Mouse (Mus musculus) ES-E14 (cell line): Measurements from ENCODE around the gene AI413582. TPM values are rescaled to one million over a fixed set of nuclear protein-coding genes. Genes with fewer than 3 reads are reported as not detected.

ENCODE experiments used
- DNase-seq: peaks from one replicate; pipeline ENCODE4 v3.0.0-alpha.2; 2013; ENCODE audit warnings: low read depth, low spot score
- H3K27ac ChIP-seq: 2 replicates; pipeline ENCODE4 v1.5.1; 2012; ENCODE audit warnings: low read depth, mild to moderate bottlenecking, low read length, moderate library complexity, mixed read lengths; ENCODE audit not compliant: poor library complexity, insufficient read depth, severe bottlenecking
- H3K36me3 ChIP-seq: 2 replicates; pipeline ENCODE4 v1.6.1; 2012; ENCODE audit warnings: mild to moderate bottlenecking, low read length, moderate library complexity, mixed read lengths; ENCODE audit not compliant: control insufficient read depth, poor library complexity, insufficient read depth, severe bottlenecking
- H3K4me1 ChIP-seq, 2 experiments: fragments of 150-350 bp in 1 of 2; sonication (generic) in 1 of 2; 2 replicates each; pipeline ENCODE4 v1.6.1; 2012; ENCODE audit warnings: low read length in 2 of 2, mild to moderate bottlenecking in 1 of 2, mixed read lengths in 1 of 2; ENCODE audit not compliant: control insufficient read depth in 2 of 2, insufficient read depth in 2 of 2, poor library complexity in 1 of 2
- H3K4me3 ChIP-seq, 2 experiments: fragments of 150-350 bp in 1 of 2; sonication (generic) in 1 of 2; 2 replicates each; pipeline ENCODE4 v1.5.1; 2012; ENCODE audit warnings: low read length in 2 of 2, low read depth in 1 of 2, mild to moderate bottlenecking in 1 of 2, mixed read lengths in 1 of 2; ENCODE audit not compliant: insufficient read depth in 1 of 2, poor library complexity in 1 of 2, severe bottlenecking in 1 of 2
- H3K9ac ChIP-seq: 2 replicates; pipeline ENCODE4 v1.6.1; 2012; ENCODE audit warnings: low read depth, mild to moderate bottlenecking, low read length, mixed read lengths; ENCODE audit not compliant: poor library complexity, insufficient read depth, severe bottlenecking
- H3K9me3 ChIP-seq: fragments of 150-350 bp; sonication (generic); 2 replicates; pipeline ENCODE4 v1.6.1; 2012; ENCODE audit warnings: low read depth, mild to moderate bottlenecking, low read length; ENCODE audit not compliant: control insufficient read depth, insufficient read depth
- CHD2 ChIP-seq: IDR thresholded peaks from 2 replicates; pipeline ENCODE4 v1.6.1; 2014; ENCODE audit warnings: mild to moderate bottlenecking, low read depth, low read length, inconsistent platforms
- HCFC1 ChIP-seq: IDR thresholded peaks from 2 replicates; pipeline ENCODE4 v1.6.1; 2012; ENCODE audit warnings: low read length, inconsistent platforms, borderline replicate concordance; ENCODE audit not compliant: insufficient read depth
- MAFK ChIP-seq: IDR thresholded peaks from 2 replicates; pipeline ENCODE4 v1.6.1; 2014; ENCODE audit warnings: mild to moderate bottlenecking, low read depth, low read length, inconsistent platforms; ENCODE audit not compliant: insufficient read depth
- ZC3H11A ChIP-seq: IDR thresholded peaks from 2 replicates; pipeline ENCODE4 v1.6.1; 2012; ENCODE audit warnings: low read depth, mild to moderate bottlenecking, inconsistent platforms, low read length, borderline replicate concordance
- ZNF384 ChIP-seq: IDR thresholded peaks from 2 replicates; pipeline ENCODE4 v1.6.1; 2012; ENCODE audit warnings: low read depth, low read length, inconsistent platforms
- in situ Hi-C, 2 experiments: fragments of 600-800 bp; cut with MboI; formaldehyde crosslinking; loops; one replicate each; pipeline ENCODE4 v1.15.1; 2025; ENCODE audit warnings: low sequenced_read_pairs in 2 of 2, inconsistent platforms in 1 of 2; ENCODE audit not compliant: unreplicated experiment in 2 of 2
- total RNA-seq: library from RNA; depleted of rRNA; stranded (reverse); fragments of 300-350 nt; gene quantifications from 2 replicates; pipeline ENCODE4 v1.2.3, GENCODE M21; 2012

The AI413582 gene
- total RNA-seq, 1 experiment = 9.2 TPM

DNA sequence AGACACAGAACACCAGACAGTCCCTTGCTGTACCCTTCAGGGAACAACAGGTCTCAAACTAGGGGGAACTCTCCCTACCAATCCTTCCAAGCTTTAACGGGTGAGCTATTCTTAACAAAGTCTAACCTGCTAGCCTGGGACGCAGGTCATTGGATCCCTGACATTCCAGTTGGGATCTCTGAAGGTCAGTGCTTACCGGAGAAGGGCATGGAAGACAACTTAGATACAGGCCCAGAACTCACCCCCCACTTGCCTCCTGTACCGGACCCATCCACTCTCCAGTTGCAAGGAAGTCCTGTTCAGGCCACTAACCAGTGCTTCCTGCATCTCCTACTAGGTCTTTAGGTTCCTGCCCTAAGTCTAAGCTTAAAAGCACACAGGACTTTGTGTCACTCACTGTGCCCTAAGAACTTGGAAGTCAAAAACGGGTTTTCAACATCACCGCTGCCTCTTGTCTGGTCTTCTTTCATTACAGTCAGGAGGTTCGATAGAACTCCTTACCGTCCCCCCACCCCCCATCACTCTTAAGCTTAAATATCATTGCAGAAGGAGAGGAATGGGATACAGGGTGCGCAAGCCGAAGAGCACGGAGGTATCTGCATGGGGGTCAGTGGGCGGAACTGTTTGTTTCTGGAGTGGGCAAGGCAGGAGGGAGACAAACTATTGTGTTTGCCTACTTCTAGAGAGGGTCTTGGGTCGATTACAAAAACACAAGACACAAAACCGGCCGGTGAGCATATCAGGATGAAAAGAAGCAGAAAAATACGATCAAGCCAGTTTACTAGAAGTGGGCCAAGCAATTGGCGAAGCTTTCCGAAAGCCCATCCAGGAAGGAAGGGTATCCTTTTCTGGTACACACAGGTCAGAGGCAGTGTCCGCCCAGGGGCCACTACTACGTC is 11.2 kb downstream of the AI413582 start:
- H3K9ac ChIP-seq = peak overlapping the region; percentile 97
- TF ChIP-seq ZC3H11A = no peak
- TF ChIP-seq HCFC1 = no peak
- H3K4me3 ChIP-seq = peak overlapping the region; percentile 76 to 83
- H3K36me3 ChIP-seq = peaks cover 2% of the 10 kb centered on the region; the same call in 1 of the 2 replicates
- in situ Hi-C loops = no loop called here
- H3K27ac ChIP-seq = peak overlapping the region; percentile 99
- DNase-seq = no peak
- peaks cover 4 to 29% of the 10 kb centered on the region in 2 experiments for H3K4me1 ChIP-seq
- H3K9me3 ChIP-seq = no peaks in the 10 kb centered on the region

DNA sequence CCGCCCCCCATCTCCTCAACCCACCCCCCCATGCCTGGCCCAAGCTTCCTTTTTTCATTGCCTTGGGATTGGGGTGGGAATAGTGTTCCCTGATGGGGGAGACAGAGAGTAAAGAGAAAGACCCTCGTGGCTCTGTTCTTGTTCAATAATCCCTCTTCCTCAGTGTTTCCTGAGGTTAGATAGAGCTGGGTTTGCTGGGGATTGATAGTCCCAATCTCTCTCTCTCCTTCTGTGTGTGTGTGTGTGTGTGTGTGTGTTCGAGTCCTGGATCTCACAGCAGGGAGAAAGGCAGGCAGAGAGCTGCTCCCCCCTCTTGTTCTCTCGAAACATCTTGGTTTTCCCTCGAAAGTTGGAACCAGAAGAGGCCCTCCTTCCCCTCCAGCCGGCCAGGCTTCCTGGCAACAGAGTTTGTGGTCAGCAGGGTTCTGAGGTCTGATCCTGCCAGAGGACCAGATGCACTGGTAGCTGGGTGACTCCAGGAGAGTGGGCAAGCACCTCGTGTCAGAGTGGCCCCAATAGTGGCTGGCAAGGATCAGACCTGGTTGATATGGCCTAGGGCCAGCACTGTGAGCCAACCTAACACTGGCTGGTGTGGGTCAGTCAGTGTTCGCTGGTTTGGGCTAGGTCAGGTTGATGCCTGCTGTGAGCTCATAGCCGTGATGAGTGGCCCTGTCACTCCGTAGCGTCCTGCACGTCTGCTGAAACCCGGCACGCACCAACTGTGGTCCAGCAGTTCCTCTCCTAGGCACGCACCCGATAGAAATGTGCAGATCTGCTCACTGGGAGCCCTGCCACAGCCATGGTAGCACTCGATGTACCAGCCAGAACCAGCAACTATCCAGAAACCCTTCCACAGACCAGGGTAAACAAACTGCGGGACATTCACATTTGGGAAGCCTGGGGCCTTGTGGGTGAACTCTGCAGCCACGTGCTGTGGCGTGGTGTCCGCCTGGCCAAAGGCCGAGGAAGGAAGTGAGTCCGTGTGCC is 13.0 kb downstream of the AI413582 start:
- H3K9me3 ChIP-seq = no peaks in the 10 kb centered on the region
- peak overlapping the region; percentile 37; the same call in 1 of the 2 replicates for H3K9ac ChIP-seq
- DNase-seq = no peak
- H3K4me1 ChIP-seq = peaks cover 4 to 31% of the 10 kb centered on the region in 2 experiments
- no peaks in the 10 kb centered on the region for H3K36me3 ChIP-seq
- no peak for TF ChIP-seq MAFK
- TF ChIP-seq HCFC1 = no peak
- no peak for TF ChIP-seq ZNF384
- no peak for TF ChIP-seq ZC3H11A
- TF ChIP-seq CHD2 = no peak
- no peak overlapping the region for H3K27ac ChIP-seq
- no peak overlapping the region for H3K4me3 ChIP-seq
- in situ Hi-C loops = no loop called here

- Histone ChIP-seq H3K4me1 (peaks cover 4 to 36% of the 10 kb centered on the region in 2 experiments), H3K4me3 (no peak overlapping the region), H3K27ac (0 out of 2 replicates have a peak overlapping the region, but pooled peaks have one; percentile 26), H3K9me3 (no peaks in the 10 kb centered on the region), H3K36me3 (no peaks in the 10 kb centered on the region), H3K9ac (peak overlapping the region; percentile 37; the same call in 1 of the 2 replicates)
- TF ChIP-seq HCFC1 = no peak
- no peak for TF ChIP-seq MAFK
- TF ChIP-seq ZNF384 = no peak
- TF ChIP-seq ZC3H11A = no peak
- TF ChIP-seq CHD2 = no peak
- in situ Hi-C loops = no loop called here
- DNase-seq = no peak
These were observed 14.1 kb downstream of the AI413582 start for GRCm38 (mm10) chr17:27551393-27551940.

DNA sequence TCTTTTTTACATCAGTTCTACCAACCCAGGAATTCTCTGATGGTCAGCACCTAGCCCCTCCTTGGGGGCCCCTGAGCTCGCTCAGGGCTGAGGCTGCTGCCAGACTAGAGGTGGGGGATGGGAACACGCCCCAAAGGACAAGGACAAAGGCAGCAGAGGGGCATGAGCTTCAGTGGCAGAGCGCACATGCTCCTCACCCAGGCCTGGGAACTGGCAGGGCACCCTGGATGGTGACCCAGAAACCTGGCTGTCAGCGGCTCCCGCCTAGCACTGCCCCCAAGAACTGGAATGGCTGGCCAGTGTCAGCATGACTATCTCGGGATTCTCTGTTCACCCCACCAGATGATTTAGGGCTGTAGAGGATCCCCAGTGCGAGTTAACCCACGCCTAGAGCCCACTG is 16.3 kb downstream of the AI413582 start:
- Histone ChIP-seq H3K36me3 (no peaks in the 10 kb centered on the region), H3K9ac (no peak overlapping the region), H3K27ac (no peak overlapping the region), H3K4me1 (peaks cover 2 to 43% of the 10 kb centered on the region in 2 experiments), H3K9me3 (no peaks in the 10 kb centered on the region), H3K4me3 (no peak overlapping the region)
- in situ Hi-C loops = no loop called here
- DNase-seq = no peak
- TF ChIP-seq MAFK (no peak), ZC3H11A (no peak), HCFC1 (no peak), CHD2 (no peak), ZNF384 (no peak)
